Mouse (Mus musculus): ENCODE measurements around the gene Mrgpra9. TPM values are rescaled to one million over a fixed set of nuclear protein-coding genes. Genes with fewer than 3 reads are reported as not detected.
"Not testable (repeated sequence)": the region's sequence is repeated elsewhere in the genome, so short reads cannot be mapped to it uniquely, and the experiment has no call there.

Gene Mrgpra9
- total RNA-seq (2021), result not detected
- long read RNA-seq, experiment 1, result 0 reads
- long read RNA-seq, experiment 2, result 0 reads

GRCm38 (mm10) chr7:47252770-47253169 is at the start of gene Mrgpra9:
TSS of gene Mrgpra9 (minus strand) at chr7:47252848.
- DNase-seq (ENCODE audit: extremely low spot score in 1 of 2, low spot score in 2 of 2), result no peak
- Histone ChIP-seq H3K4me3 (no peak within 1 kb of the TSS), H3K27ac (no peak within 1 kb of the TSS)
- intact Hi-C loops (cut with DNase I), result no loop called here
- no peak for TF ChIP-seq CTCF (IDR thresholded peaks at IDR 0.05)

- intact Hi-C loops (cut with DNase I); DNase-seq (ENCODE audit: extremely low spot score in 1 of 2, low spot score in 2 of 2): not testable (repeated sequence)
Observed at GRCm38 (mm10) chr7:47299612-47300011, 47.0 kb upstream of the Mrgpra9 start.

GRCm38 (mm10) chr7:47271547-47271946 is 18.9 kb upstream of the Mrgpra9 start:
- H3K27ac ChIP-seq; DNase-seq (ENCODE audit: extremely low spot score in 1 of 2, low spot score in 2 of 2); H3K4me3 ChIP-seq; intact Hi-C loops (cut with DNase I): not testable (repeated sequence)

More at GRCm38 (mm10) chr7:47299612-47300011, 47.0 kb upstream of the Mrgpra9 start:
- H3K27ac ChIP-seq, H3K4me3 ChIP-seq: not testable (repeated sequence)

- H3K4me3 ChIP-seq, result no peak overlapping the region
- TF ChIP-seq CTCF (IDR thresholded peaks at IDR 0.05), result no peak
- intact Hi-C loops (cut with DNase I), result no loop called here
- H3K27ac ChIP-seq, result no peak overlapping the region
- no peak for DNase-seq (ENCODE audit: extremely low spot score in 1 of 2, low spot score in 2 of 2)
Observed at GRCm38 (mm10) chr7:47244658-47245057, 8.0 kb downstream of the Mrgpra9 start.

GRCm38 (mm10) chr7:47204830-47205229 is 47.8 kb downstream of the Mrgpra9 start, which contains the start of gene Mrgpra6:
TSS of gene Mrgpra6 (minus strand) at chr7:47204920.
- no peak for DNase-seq (ENCODE audit: extremely low spot score in 1 of 2, low spot score in 2 of 2)
- H3K4me3 ChIP-seq, result no peak within 1 kb of the TSS
- H3K27ac ChIP-seq, result no peak within 1 kb of the TSS
- intact Hi-C loops (cut with DNase I), result no loop called here
- TF ChIP-seq CTCF (IDR thresholded peaks at IDR 0.05), result no peak

GRCm38 (mm10) chr7:47195271-47195670 is 57.4 kb downstream of the Mrgpra9 start:
- intact Hi-C loops (cut with DNase I), result no loop called here
- TF ChIP-seq CTCF (IDR thresholded peaks at IDR 0.05), result no peak
- no peak for DNase-seq (ENCODE audit: extremely low spot score in 1 of 2, low spot score in 2 of 2)
- no peak overlapping the region for H3K27ac ChIP-seq
- no peak overlapping the region for H3K4me3 ChIP-seq

Other genes starting within 250 kb of the Mrgpra9 start
- 10 to 100 TPM; 16.2 to 18.4 TPM for gene Spty2d1, start 244.4 kb downstream of the Mrgpra9 start, total RNA-seq (2021)
- gene Tmem86a, start 202.2 kb downstream of the Mrgpra9 start, total RNA-seq (2021), result 10 to 100 TPM; 12.5 to 14.7 TPM
- gene Ptpn5, start 119.2 kb downstream of the Mrgpra9 start, total RNA-seq (2021), result 100 to 1,000 TPM; 171 to 187 TPM
- gene Mrgpra6, start 47.9 kb downstream of the Mrgpra9 start, total RNA-seq (2021), result not detected
- gene Mrgpra1, start 101.4 kb upstream of the Mrgpra9 start, total RNA-seq (2021), result not detected
- gene Mrgpra2a, start 199.3 kb upstream of the Mrgpra9 start, total RNA-seq (2021), result not detected